Mouse (Mus musculus) hindbrain, embryonic 16.5 days (tissue): ENCODE measurements around the gene M6pr. TPM values are rescaled to one million over a fixed set of nuclear protein-coding genes. Genes with fewer than 3 reads are reported as not detected.

Experiments used
- ATAC-seq: fragments of 200-750 bp; cut with Nextera tagmentation; 2 replicates; pipeline ENCODE4 v1.8.0; 2017; ENCODE audit warnings: moderate TSS enrichment, moderate library complexity
- H3K27ac ChIP-seq: fragments of 300-500 bp; sonication (generic); 2 replicates; pipeline ENCODE4 v1.5.1; 2014; ENCODE audit warnings: low read depth, mild to moderate bottlenecking, control low read depth, low read length, moderate library complexity
- H3K27me3 ChIP-seq: fragments of 300-500 bp; sonication (generic); replicated peaks from 2 replicates; pipeline ENCODE4 v1.6.1; 2014; ENCODE audit warnings: low read length; ENCODE audit not compliant: control insufficient read depth, insufficient read depth
- H3K36me3 ChIP-seq: fragments of 300-500 bp; sonication (generic); 2 replicates; pipeline ENCODE4 v1.6.1; 2014; ENCODE audit warnings: mild to moderate bottlenecking, low read length, moderate library complexity, mixed read lengths; ENCODE audit not compliant: control insufficient read depth, insufficient read depth
- H3K4me1 ChIP-seq: fragments of 300-500 bp; sonication (generic); 2 replicates; pipeline ENCODE4 v1.6.1; 2014; ENCODE audit warnings: low read depth, low read length; ENCODE audit not compliant: control insufficient read depth, insufficient read depth
- H3K4me2 ChIP-seq: fragments of 300-500 bp; sonication (generic); 2 replicates; pipeline ENCODE4 v1.6.1; 2014; ENCODE audit warnings: mild to moderate bottlenecking, low read length, control low read depth, moderate library complexity
- H3K4me3 ChIP-seq: fragments of 300-500 bp; sonication (generic); 2 replicates; pipeline ENCODE4 v1.5.1; 2014; ENCODE audit warnings: mild to moderate bottlenecking, low read length, control low read depth, moderate library complexity
- H3K9ac ChIP-seq: fragments of 300-500 bp; sonication (generic); 2 replicates; pipeline ENCODE4 v1.6.1; 2014; ENCODE audit warnings: low read depth, mild to moderate bottlenecking, control low read depth, low read length, moderate library complexity
- H3K9me3 ChIP-seq: fragments of 300-500 bp; sonication (generic); 2 replicates; pipeline ENCODE4 v1.6.1; 2014; ENCODE audit warnings: mild to moderate bottlenecking, low read length, moderate library complexity; ENCODE audit not compliant: control insufficient read depth
- WGBS: fragments of 180-500 bp; shearing (Covaris S2); extraction: QIAGEN DNeasy Blood & Tissue Kit; methylation state at CpG from one replicate; pipeline ENCODE4 v1.1.7; 2014; 5-methylcytosine and 5-hydroxymethylcytosine counted together
- polyA plus RNA-seq: library from polyadenylated mRNA; unstranded; fragments of >200 nt; fragmentation: Nextera tagmentation; extraction: Ambion mirVana; gene quantifications from 2 replicates; pipeline ENCODE4 v1.2.1, GENCODE M21; 2015

M6pr gene
- polyA plus RNA-seq, 1 experiment from 2014 or later = 51.8 TPM

DNA sequence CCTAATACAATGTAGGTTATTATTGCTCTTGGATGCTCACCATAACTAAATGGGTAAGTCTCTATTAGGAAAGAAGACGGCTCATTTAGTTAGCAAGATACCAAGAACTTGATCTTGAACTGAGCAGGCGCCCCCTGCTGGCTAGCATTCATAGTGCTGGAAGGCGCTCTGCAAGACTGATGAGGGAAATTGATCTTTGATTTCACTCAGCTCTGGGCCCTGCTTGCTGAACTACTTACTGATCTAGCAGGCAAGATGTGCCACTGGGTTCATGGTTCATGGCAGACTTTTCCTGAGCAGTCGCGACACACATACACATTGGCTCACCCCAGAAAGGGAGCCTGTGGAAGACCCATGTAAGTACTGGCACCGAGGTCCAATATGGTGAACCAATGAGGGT, 4.2 kb upstream of the M6pr start:
- no peak overlapping the region for H3K9ac ChIP-seq
- no peak overlapping the region for H3K4me2 ChIP-seq
- H3K4me1 ChIP-seq = peaks cover under 1% of the 10 kb centered on the region
- H3K4me3 ChIP-seq = no peak overlapping the region
- WGBS = 42% methylated on average over 6 of the region's 6 CpGs
- ATAC-seq = no peak
- H3K27me3 ChIP-seq = no peaks in the 10 kb centered on the region
- no peaks in the 10 kb centered on the region for H3K9me3 ChIP-seq
- H3K27ac ChIP-seq = no peak overlapping the region
- no peaks in the 10 kb centered on the region for H3K36me3 ChIP-seq

DNA sequence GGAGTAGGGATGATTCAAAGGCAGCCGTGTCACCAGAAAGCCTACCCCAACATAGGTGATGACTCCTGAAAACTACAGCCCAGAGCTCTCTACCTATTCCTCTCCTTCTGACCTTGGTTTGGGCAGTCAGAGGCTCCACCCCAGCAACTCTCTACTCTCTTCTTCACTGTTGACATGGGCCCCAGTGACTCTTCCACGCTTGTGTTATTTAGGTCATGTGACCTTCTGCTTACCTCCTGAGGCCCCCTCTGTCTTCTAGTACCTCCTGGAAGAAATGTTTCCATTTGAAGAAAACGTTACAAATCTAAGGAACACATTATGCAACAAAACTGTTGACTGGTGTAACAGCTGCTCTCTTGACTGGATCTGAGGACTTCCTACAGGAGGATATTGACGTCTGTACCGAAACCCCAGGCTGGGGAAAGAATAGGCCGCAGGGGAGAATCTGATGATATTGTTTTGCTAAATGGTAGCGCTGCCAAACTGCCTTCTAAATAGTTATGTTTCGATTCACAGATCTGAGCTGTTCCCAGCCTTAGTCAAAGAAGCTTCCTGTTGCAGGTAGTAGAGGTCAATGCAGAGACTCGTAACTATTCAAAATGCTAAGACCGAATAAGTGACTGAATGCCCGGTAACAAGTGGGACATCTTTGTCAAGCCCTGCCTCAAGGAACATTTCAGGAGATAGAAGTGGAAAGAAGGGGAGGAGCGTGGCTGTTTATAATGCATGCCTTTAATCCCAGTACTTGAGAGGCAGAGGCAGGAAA, 3.5 kb upstream of the M6pr start:
- Histone ChIP-seq H3K4me2 (no peak overlapping the region), H3K36me3 (no peaks in the 10 kb centered on the region), H3K4me1 (peaks cover 7% of the 10 kb centered on the region), H3K9me3 (no peaks in the 10 kb centered on the region), H3K27ac (no peak overlapping the region), H3K27me3 (no peaks in the 10 kb centered on the region), H3K9ac (no peak overlapping the region), H3K4me3 (no peak overlapping the region)
- no peak for ATAC-seq
- 84% methylated on average over 12 of the region's 12 CpGs for WGBS

- H3K27me3 ChIP-seq = no peaks in the 10 kb centered on the region
- H3K36me3 ChIP-seq = no peaks in the 10 kb centered on the region
- WGBS = 94% methylated on average over 4 of the region's 4 CpGs
- no peak overlapping the region for H3K9ac ChIP-seq
- H3K4me1 ChIP-seq = peaks cover 16% of the 10 kb centered on the region
- H3K9me3 ChIP-seq = no peaks in the 10 kb centered on the region
- H3K4me3 ChIP-seq = no peak overlapping the region
- no peak for ATAC-seq
- no peak overlapping the region for H3K4me2 ChIP-seq
- no peak overlapping the region for H3K27ac ChIP-seq
Measured at GRCm38 (mm10) chr6:122306707-122307106, 1.8 kb upstream of the M6pr start.

GRCm38 (mm10) chr6:122308136-122308504, 400 bp upstream of the M6pr start:
- WGBS = 60% methylated on average over 6 of the region's 6 CpGs
- H3K27ac ChIP-seq = no peak overlapping the region
- H3K9me3 ChIP-seq = no peaks in the 10 kb centered on the region
- H3K4me2 ChIP-seq = peak overlapping the region; percentile 38
- H3K36me3 ChIP-seq = no peaks in the 10 kb centered on the region; the same call in 1 of the 2 replicates
- H3K27me3 ChIP-seq = no peaks in the 10 kb centered on the region
- H3K4me3 ChIP-seq = peak overlapping the region; percentile 76; the same call in 1 of the 2 replicates
- no peak overlapping the region for H3K9ac ChIP-seq
- ATAC-seq = peak; percentile 29
- H3K4me1 ChIP-seq = peaks cover 16% of the 10 kb centered on the region

- ATAC-seq = no peak
- Histone ChIP-seq H3K27me3 (no peaks in the 10 kb centered on the region), H3K27ac (no peak overlapping the region), H3K9me3 (no peaks in the 10 kb centered on the region), H3K36me3 (peaks cover 11% of the 10 kb centered on the region), H3K4me3 (peak overlapping the region; percentile 76), H3K9ac (peak overlapping the region; percentile 80), H3K4me1 (peaks cover 16% of the 10 kb centered on the region), H3K4me2 (peak overlapping the region; percentile 86)
- WGBS = 13% methylated on average over 11 of the region's 11 CpGs
Measured at GRCm38 (mm10) chr6:122309446-122309960, 983 bp downstream of the M6pr start.

GRCm38 (mm10) chr6:122310187-122310820, 1.8 kb downstream of the M6pr start:
- Histone ChIP-seq H3K4me3 (no peak overlapping the region; the same call in 1 of the 2 replicates), H3K4me2 (peak overlapping the region; percentile 86), H3K9me3 (no peaks in the 10 kb centered on the region), H3K9ac (peak overlapping the region; percentile 80), H3K36me3 (peaks cover 15% of the 10 kb centered on the region), H3K27me3 (no peaks in the 10 kb centered on the region), H3K27ac (no peak overlapping the region), H3K4me1 (peaks cover 16% of the 10 kb centered on the region)
- ATAC-seq = no peak
- 85% methylated on average over 5 of the region's 5 CpGs for whole genome bisulfite sequencing

DNA sequence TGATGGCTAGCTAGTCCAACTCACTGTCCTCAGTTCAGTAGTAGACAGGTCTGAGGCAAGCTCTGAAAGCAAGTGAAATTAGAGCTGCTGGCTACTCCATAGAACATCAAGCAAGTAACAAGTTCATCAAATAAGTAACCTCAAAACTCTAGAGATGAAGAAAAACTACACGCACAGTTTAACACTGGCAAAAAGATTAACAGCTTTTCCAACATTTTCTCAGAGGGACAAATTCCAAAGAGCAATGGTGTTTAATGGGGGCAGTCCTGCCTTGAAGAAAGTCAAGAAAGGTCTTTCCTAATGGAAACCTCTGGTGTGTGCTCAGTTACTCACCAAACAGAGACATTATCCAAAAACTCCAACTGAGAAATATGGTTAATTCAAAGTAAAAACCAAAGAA, 10.2 kb downstream of the M6pr start:
- Histone ChIP-seq H3K4me3 (no peak overlapping the region), H3K4me2 (no peak overlapping the region), H3K4me1 (no peaks in the 10 kb centered on the region), H3K27ac (no peak overlapping the region), H3K9ac (no peak overlapping the region), H3K9me3 (no peaks in the 10 kb centered on the region), H3K36me3 (peaks cover 64% of the 10 kb centered on the region), H3K27me3 (no peaks in the 10 kb centered on the region)
- ATAC-seq = no peak
- 91% methylated on average over 1 of the region's 1 CpGs for WGBS

- H3K36me3 ChIP-seq = peaks cover 32% of the 10 kb centered on the region
- H3K4me3 ChIP-seq = no peak overlapping the region
- ATAC-seq = no peak
- H3K9me3 ChIP-seq = no peaks in the 10 kb centered on the region
- H3K4me2 ChIP-seq = no peak overlapping the region
- no peaks in the 10 kb centered on the region for H3K4me1 ChIP-seq
- no peak overlapping the region for H3K27ac ChIP-seq
- WGBS = 89% methylated on average over 6 of the region's 6 CpGs
- H3K27me3 ChIP-seq = no peaks in the 10 kb centered on the region
- no peak overlapping the region for H3K9ac ChIP-seq
Measured at GRCm38 (mm10) chr6:122325361-122325975, 16.9 kb downstream of the M6pr start.

DNA sequence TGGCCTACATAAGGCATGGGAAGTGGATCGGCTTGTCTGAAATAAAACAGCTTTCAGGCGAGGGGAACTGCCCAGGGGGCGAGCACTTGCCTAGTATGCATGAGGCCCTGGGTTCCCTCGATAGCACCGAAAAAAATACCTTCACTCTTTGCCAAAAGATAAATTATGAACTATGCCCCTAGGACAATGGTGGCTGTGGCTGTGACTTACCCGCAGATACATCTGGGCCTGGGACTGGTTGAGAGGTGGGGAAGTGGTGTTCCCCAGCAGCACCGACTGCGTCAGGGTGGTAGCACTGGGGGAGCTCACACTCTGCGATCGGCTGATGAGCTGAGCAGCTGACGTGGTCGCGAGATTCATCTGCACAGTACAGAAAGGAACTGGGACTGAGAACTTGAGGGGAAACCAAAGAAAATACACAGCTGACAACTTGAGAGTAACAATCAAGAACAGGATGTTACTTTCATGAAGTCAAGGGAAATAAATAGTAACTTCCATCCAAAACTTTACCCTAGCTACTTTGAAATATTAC, 24.6 kb downstream of the M6pr start:
- H3K4me2 ChIP-seq = no peak overlapping the region
- H3K9me3 ChIP-seq = no peaks in the 10 kb centered on the region
- 90% methylated on average over 13 of the region's 13 CpGs for WGBS
- H3K27me3 ChIP-seq = no peaks in the 10 kb centered on the region
- no peak overlapping the region for H3K4me3 ChIP-seq
- no peak overlapping the region for H3K27ac ChIP-seq
- ATAC-seq = no peak
- peaks cover 6% of the 10 kb centered on the region for H3K4me1 ChIP-seq
- H3K9ac ChIP-seq = no peak overlapping the region
- H3K36me3 ChIP-seq = peaks cover 31% of the 10 kb centered on the region
